Mouse (Mus musculus): ENCODE measurements at regions not wholly inside any gene's neighbourhood (a gene's known extent, or its start where the extent isn't known, plus 50 kb on each side); places are given as distances from the start of the nearest gene placed in this dataset.

- TF ChIP-seq USF1 (IDR thresholded peaks at IDR 0.05; ENCODE audit: low read depth) (no peak), POLR2AphosphoS2 (IDR thresholded peaks at IDR 0.05; ENCODE audit: insufficient read length, low read depth) (no peak), SRF (IDR thresholded peaks at IDR 0.05; ENCODE audit: control insufficient read depth, insufficient read length, low read depth) (no peak), CEBPB (IDR thresholded peaks at IDR 0.05; ENCODE audit: insufficient read depth, poor library complexity, severe bottlenecking) (no peak), POLR2A (IDR thresholded peaks at IDR 0.05; ENCODE audit: insufficient read length, low read depth) (no peak), TCF12 (IDR thresholded peaks at IDR 0.05; ENCODE audit: insufficient read depth, poor library complexity, severe bottlenecking) (no peak), MYOG (IDR thresholded peaks at IDR 0.05; ENCODE audit: control insufficient read depth in 1 of 3, insufficient read depth in 1 of 3, insufficient read length in 2 of 3, low read depth in 2 of 3) (no peak), REST (IDR thresholded peaks at IDR 0.05; ENCODE audit: insufficient read depth, insufficient read length) (no peak), E2F4 (IDR thresholded peaks at IDR 0.05; ENCODE audit: insufficient read depth) (no peak), MAX (IDR thresholded peaks at IDR 0.05; ENCODE audit: low read depth) (no peak), MYOD1 (IDR thresholded peaks at IDR 0.05; ENCODE audit: control insufficient read depth in 1 of 3, insufficient read length in 2 of 3, low read depth in 2 of 3) (no peak), TCF3 (IDR thresholded peaks at IDR 0.05; ENCODE audit: insufficient read length, low read depth) (no peak)
- Histone ChIP-seq H3K4me2 (ENCODE audit: low read depth) (no peak overlapping the region), H3K36me3 (ENCODE audit: control insufficient read depth, insufficient read depth) (no peaks in the 10 kb centered on the region), H3K79me2 (ENCODE audit: control insufficient read depth, insufficient read depth) (no peaks in the 10 kb centered on the region), H3ac (ENCODE audit: control insufficient read depth, insufficient read length) (no peak overlapping the region), H3K4me3 (no peak overlapping the region), H3K27me3 (ENCODE audit: control insufficient read depth, insufficient read depth, insufficient read length) (no peaks in the 10 kb centered on the region)
Measured at GRCm38 (mm10) chr6:112052193-112052592, 221.4 kb upstream of the Lmcd1 start.

DNA sequence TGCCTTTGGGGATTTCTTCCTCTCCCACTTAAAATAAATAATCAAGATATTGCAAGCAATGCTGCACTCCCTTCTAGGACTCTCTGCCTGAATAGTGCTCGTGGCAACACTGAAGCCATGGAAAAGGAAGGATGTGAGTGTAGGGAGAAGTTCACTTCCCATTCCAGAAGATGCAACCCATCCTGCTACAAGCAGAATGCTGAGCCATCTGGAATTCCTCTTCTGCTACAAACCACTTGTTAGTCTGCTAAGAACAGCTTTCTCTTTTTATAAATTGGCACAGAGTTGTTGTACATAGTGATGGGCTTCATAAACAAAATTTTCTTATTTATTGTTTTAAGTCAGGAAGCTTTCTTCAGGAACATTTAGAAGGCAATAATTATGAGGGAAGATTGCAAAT lies 215.7 kb upstream of the Lmcd1 start:
- Histone ChIP-seq H3ac (ENCODE audit: control insufficient read depth, insufficient read length) (no peak overlapping the region), H3K4me2 (ENCODE audit: low read depth) (no peak overlapping the region), H3K36me3 (ENCODE audit: control insufficient read depth, insufficient read depth) (no peaks in the 10 kb centered on the region), H3K27me3 (ENCODE audit: control insufficient read depth, insufficient read depth, insufficient read length) (no peaks in the 10 kb centered on the region), H3K4me3 (no peak overlapping the region), H3K79me2 (ENCODE audit: control insufficient read depth, insufficient read depth) (no peaks in the 10 kb centered on the region)
- TF ChIP-seq POLR2AphosphoS2 (IDR thresholded peaks at IDR 0.05; ENCODE audit: insufficient read length, low read depth): no peak
- TF ChIP-seq MYOD1 (IDR thresholded peaks at IDR 0.05; ENCODE audit: control insufficient read depth in 1 of 3, insufficient read length in 2 of 3, low read depth in 2 of 3): no peak
- TF ChIP-seq E2F4 (IDR thresholded peaks at IDR 0.05; ENCODE audit: insufficient read depth): no peak
- TF ChIP-seq POLR2A (IDR thresholded peaks at IDR 0.05; ENCODE audit: insufficient read length, low read depth): no peak
- TF ChIP-seq TCF12 (IDR thresholded peaks at IDR 0.05; ENCODE audit: insufficient read depth, poor library complexity, severe bottlenecking): no peak
- TF ChIP-seq USF1 (IDR thresholded peaks at IDR 0.05; ENCODE audit: low read depth): no peak
- no peak for TF ChIP-seq TCF3 (IDR thresholded peaks at IDR 0.05; ENCODE audit: insufficient read length, low read depth)
- no peak for TF ChIP-seq SRF (IDR thresholded peaks at IDR 0.05; ENCODE audit: control insufficient read depth, insufficient read length, low read depth)
- no peak for TF ChIP-seq MAX (IDR thresholded peaks at IDR 0.05; ENCODE audit: low read depth)
- no peak for TF ChIP-seq MYOG (IDR thresholded peaks at IDR 0.05; ENCODE audit: control insufficient read depth in 1 of 3, insufficient read depth in 1 of 3, insufficient read length in 2 of 3, low read depth in 2 of 3)
- TF ChIP-seq REST (IDR thresholded peaks at IDR 0.05; ENCODE audit: insufficient read depth, insufficient read length): no peak
- TF ChIP-seq CEBPB (IDR thresholded peaks at IDR 0.05; ENCODE audit: insufficient read depth, poor library complexity, severe bottlenecking): no peak

DNA sequence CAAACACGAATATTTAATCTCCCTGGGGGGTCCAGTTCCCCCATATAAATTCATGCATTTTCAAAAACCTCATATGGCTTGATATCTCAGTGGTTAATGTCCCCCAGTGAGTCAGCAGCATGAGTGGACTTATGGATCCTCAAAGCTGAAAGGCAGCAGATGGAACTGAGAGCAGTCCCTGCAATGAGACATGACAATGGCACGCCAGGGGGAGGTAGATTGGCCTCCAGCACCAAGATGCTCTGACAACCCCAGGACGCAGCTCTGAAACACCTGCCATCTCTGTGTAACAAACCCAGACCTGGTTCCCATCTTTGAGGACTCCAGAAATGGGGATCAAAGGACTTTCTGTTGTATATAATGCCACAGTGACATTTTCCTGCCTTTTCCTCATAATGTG lies 210.6 kb upstream of the Lmcd1 start:
- H3K4me2 ChIP-seq (ENCODE audit: low read depth): no peak overlapping the region
- H3ac ChIP-seq (ENCODE audit: control insufficient read depth, insufficient read length): no peak overlapping the region
- H3K79me2 ChIP-seq (ENCODE audit: control insufficient read depth, insufficient read depth): no peaks in the 10 kb centered on the region
- H3K27me3 ChIP-seq (ENCODE audit: control insufficient read depth, insufficient read depth, insufficient read length): no peaks in the 10 kb centered on the region
- H3K36me3 ChIP-seq (ENCODE audit: control insufficient read depth, insufficient read depth): no peaks in the 10 kb centered on the region
- H3K4me3 ChIP-seq: no peak overlapping the region
- no peak for TF ChIP-seq TCF12 (IDR thresholded peaks at IDR 0.05; ENCODE audit: insufficient read depth, poor library complexity, severe bottlenecking)
- TF ChIP-seq SRF (IDR thresholded peaks at IDR 0.05; ENCODE audit: control insufficient read depth, insufficient read length, low read depth): no peak
- TF ChIP-seq TCF3 (IDR thresholded peaks at IDR 0.05; ENCODE audit: insufficient read length, low read depth): no peak
- TF ChIP-seq USF1 (IDR thresholded peaks at IDR 0.05; ENCODE audit: low read depth): no peak
- no peak for TF ChIP-seq REST (IDR thresholded peaks at IDR 0.05; ENCODE audit: insufficient read depth, insufficient read length)
- TF ChIP-seq MYOG (IDR thresholded peaks at IDR 0.05; ENCODE audit: control insufficient read depth in 1 of 3, insufficient read depth in 1 of 3, insufficient read length in 2 of 3, low read depth in 2 of 3): no peak
- no peak for TF ChIP-seq MYOD1 (IDR thresholded peaks at IDR 0.05; ENCODE audit: control insufficient read depth in 1 of 3, insufficient read length in 2 of 3, low read depth in 2 of 3)

- Histone ChIP-seq H3K4me3 (no peak overlapping the region), H3K27me3 (ENCODE audit: control insufficient read depth, insufficient read depth, insufficient read length) (no peaks in the 10 kb centered on the region), H3K4me2 (ENCODE audit: low read depth) (no peak overlapping the region), H3K36me3 (ENCODE audit: control insufficient read depth, insufficient read depth) (no peaks in the 10 kb centered on the region), H3ac (ENCODE audit: control insufficient read depth, insufficient read length) (no peak overlapping the region), H3K79me2 (ENCODE audit: control insufficient read depth, insufficient read depth) (no peaks in the 10 kb centered on the region)
- TF ChIP-seq REST (IDR thresholded peaks at IDR 0.05; ENCODE audit: insufficient read depth, insufficient read length) (no peak), POLR2AphosphoS2 (IDR thresholded peaks at IDR 0.05; ENCODE audit: insufficient read length, low read depth) (no peak), POLR2A (IDR thresholded peaks at IDR 0.05; ENCODE audit: insufficient read length, low read depth) (no peak), SRF (IDR thresholded peaks at IDR 0.05; ENCODE audit: control insufficient read depth, insufficient read length, low read depth) (no peak), TCF3 (IDR thresholded peaks at IDR 0.05; ENCODE audit: insufficient read length, low read depth) (no peak), MYOG (IDR thresholded peaks at IDR 0.05; ENCODE audit: control insufficient read depth in 1 of 3, insufficient read depth in 1 of 3, insufficient read length in 2 of 3, low read depth in 2 of 3) (no peak), USF1 (IDR thresholded peaks at IDR 0.05; ENCODE audit: low read depth) (no peak), MAX (IDR thresholded peaks at IDR 0.05; ENCODE audit: low read depth) (no peak), MYOD1 (IDR thresholded peaks at IDR 0.05; ENCODE audit: control insufficient read depth in 1 of 3, insufficient read length in 2 of 3, low read depth in 2 of 3) (no peak), E2F4 (IDR thresholded peaks at IDR 0.05; ENCODE audit: insufficient read depth) (no peak), TCF12 (IDR thresholded peaks at IDR 0.05; ENCODE audit: insufficient read depth, poor library complexity, severe bottlenecking) (no peak), CEBPB (IDR thresholded peaks at IDR 0.05; ENCODE audit: insufficient read depth, poor library complexity, severe bottlenecking) (no peak)
Measured at GRCm38 (mm10) chr6:112090597-112090996, 183.0 kb upstream of the Lmcd1 start.
